Mouse (Mus musculus) thymus, postnatal 36 days (tissue): Measurements from ENCODE around the gene Hspa4l.
"Not testable (repeated sequence)": the region's sequence is repeated elsewhere in the genome, so short reads cannot be mapped to it uniquely, and the experiment has no call there.

Experiments used
- DNase-seq, 2 experiments: peaks; one replicate each; pipeline ENCODE4 v3.0.0; 2022; ENCODE audit warnings: mixed read lengths in 2 of 2

The Hspa4l gene

DNA sequence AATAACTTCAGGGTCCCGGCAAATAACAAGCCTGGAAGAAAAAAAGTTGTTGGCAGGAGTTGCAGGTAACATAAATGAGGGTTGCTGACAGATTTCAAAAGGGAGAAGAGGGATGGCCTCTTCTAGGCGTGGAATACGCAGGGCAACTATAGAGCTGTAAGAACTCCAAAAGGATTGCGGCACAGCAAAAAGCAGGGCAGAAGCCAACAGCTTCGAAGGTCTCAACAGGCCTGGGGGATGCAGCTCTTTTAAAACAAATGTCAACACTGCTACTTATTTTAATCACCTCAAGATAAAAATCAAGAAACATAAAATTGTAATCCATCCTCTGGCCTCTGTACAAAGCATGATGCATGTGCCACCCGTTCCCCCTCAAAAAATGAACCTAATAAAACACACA is 101.2 kb downstream of the Hspa4l start:
- not testable (repeated sequence) for DNase-seq
